Mouse (Mus musculus): Measurements from ENCODE around the gene Rapgef4.

GRCm38 (mm10) chr2:72122410-72123223 is 141.6 kb downstream of the Rapgef4 start:
- TF ChIP-seq POLR2A (IDR thresholded peaks at IDR 0.05; ENCODE audit: low read depth, low read length) (no peak), CTCF (IDR thresholded peaks at IDR 0.05; ENCODE audit: extremely low read depth, insufficient read depth, insufficient read length, insufficient replicate concordance) (no peak)

All from spleen, adult 2 months (tissue).